Mouse (Mus musculus): ENCODE results near the gene Phf6. TPM values are rescaled to one million over a fixed set of nuclear protein-coding genes. Genes with fewer than 3 reads are reported as not detected.
"Not testable (repeated sequence)": the region's sequence is repeated elsewhere in the genome, so short reads cannot be mapped to it uniquely, and the experiment has no call there.

Gene Phf6
- polyA plus RNA-seq (2014; fragmentation: Nextera tagmentation; extraction: Ambion mirVana): 111 and 120 TPM in 2 replicates

- Histone ChIP-seq H3K36me3 (ENCODE audit: control insufficient read depth, insufficient read depth, low read length) (no peaks in the 10 kb centered on the region), H3K4me3 (ENCODE audit: low read depth, low read length) (peak within 1 kb of the TSS; percentile 65), H3K9ac (ENCODE audit: low read length) (peak within 1 kb of the TSS; percentile 86), H3K27me3 (ENCODE audit: control insufficient read depth, insufficient read depth, low read length) (no peaks in the 10 kb centered on the region), H3K27ac (ENCODE audit: low read depth, low read length) (peak within 1 kb of the TSS; percentile 92), H3K4me2 (ENCODE audit: low read depth) (peak within 1 kb of the TSS; percentile 46), H3K4me1 (ENCODE audit: control insufficient read depth, insufficient read depth, low read length) (no peaks in the 10 kb centered on the region), H3K9me3 (ENCODE audit: control insufficient read depth, low read length) (no peaks in the 10 kb centered on the region)
- DNase-seq (ENCODE audit: low spot score): peak; percentile 93
- peak; percentile 98 for ATAC-seq (ENCODE audit: insufficient read depth, low FRiP score, low TSS enrichment)
- WGBS: 21% methylated on average over 50 of the region's 54 CpGs
Measured at GRCm38 (mm10) chrX:52911587-52912371, at the start of gene Phf6. Phf6 (plus strand) TSS chrX:52912266.

GRCm38 (mm10) chrX:52864126-52864525 is 47.9 kb upstream of the Phf6 start:
- DNase-seq (ENCODE audit: low spot score) (no peak), ATAC-seq (ENCODE audit: insufficient read depth, low FRiP score, low TSS enrichment) (no peak)
- Histone ChIP-seq H3K36me3 (ENCODE audit: control insufficient read depth, insufficient read depth, low read length) (no peaks in the 10 kb centered on the region), H3K4me2 (ENCODE audit: low read depth) (no peak overlapping the region), H3K4me3 (ENCODE audit: low read depth, low read length) (no peak overlapping the region), H3K4me1 (ENCODE audit: control insufficient read depth, insufficient read depth, low read length) (no peaks in the 10 kb centered on the region), H3K9ac (ENCODE audit: low read length) (no peak overlapping the region), H3K9me3 (ENCODE audit: control insufficient read depth, low read length) (no peaks in the 10 kb centered on the region), H3K27ac (ENCODE audit: low read depth, low read length) (no peak overlapping the region), H3K27me3 (ENCODE audit: control insufficient read depth, insufficient read depth, low read length) (no peaks in the 10 kb centered on the region)
- WGBS: 53% methylated on average over 2 of the region's 2 CpGs

- not testable (repeated sequence) for H3K4me1 ChIP-seq (ENCODE audit: control insufficient read depth, insufficient read depth, low read length); ATAC-seq (ENCODE audit: insufficient read depth, low FRiP score, low TSS enrichment); DNase-seq (ENCODE audit: low spot score); H3K9ac ChIP-seq (ENCODE audit: low read length); H3K36me3 ChIP-seq (ENCODE audit: control insufficient read depth, insufficient read depth, low read length); H3K4me2 ChIP-seq (ENCODE audit: low read depth); H3K27me3 ChIP-seq (ENCODE audit: control insufficient read depth, insufficient read depth, low read length); H3K9me3 ChIP-seq (ENCODE audit: control insufficient read depth, low read length); H3K27ac ChIP-seq (ENCODE audit: low read depth, low read length); H3K4me3 ChIP-seq (ENCODE audit: low read depth, low read length)
- WGBS: 93% methylated on average over 7 of the region's 27 CpGs
Measured at GRCm38 (mm10) chrX:52898486-52898885, 13.6 kb upstream of the Phf6 start.

- Histone ChIP-seq H3K27ac (ENCODE audit: low read depth, low read length) (peak overlapping the region; percentile 92), H3K9me3 (ENCODE audit: control insufficient read depth, low read length) (no peaks in the 10 kb centered on the region), H3K9ac (ENCODE audit: low read length) (peak overlapping the region; percentile 86), H3K4me1 (ENCODE audit: control insufficient read depth, insufficient read depth, low read length) (no peaks in the 10 kb centered on the region), H3K4me3 (ENCODE audit: low read depth, low read length) (peak overlapping the region; percentile 65), H3K36me3 (ENCODE audit: control insufficient read depth, insufficient read depth, low read length) (no peaks in the 10 kb centered on the region), H3K27me3 (ENCODE audit: control insufficient read depth, insufficient read depth, low read length) (no peaks in the 10 kb centered on the region), H3K4me2 (ENCODE audit: low read depth) (peak overlapping the region; percentile 17)
- DNase-seq (ENCODE audit: low spot score) (no peak), ATAC-seq (ENCODE audit: insufficient read depth, low FRiP score, low TSS enrichment) (peak; percentile 69)
- 15% methylated on average over 25 of the region's 26 CpGs for WGBS
Measured at GRCm38 (mm10) chrX:52912372-52912728, 284 bp downstream of the Phf6 start.

- ATAC-seq (ENCODE audit: insufficient read depth, low FRiP score, low TSS enrichment): peak; percentile 10; the same call in 1 of the 2 replicates
- WGBS: 20% methylated on average over 31 of the region's 31 CpGs
Measured at GRCm38 (mm10) chrX:52912826-52913701, 998 bp downstream of the Phf6 start.

GRCm38 (mm10) chrX:52913856-52914255 is 1.8 kb downstream of the Phf6 start:
- H3K4me3 ChIP-seq (ENCODE audit: low read depth, low read length): peak overlapping the region; percentile 65
- DNase-seq (ENCODE audit: low spot score): no peak
- no peaks in the 10 kb centered on the region for H3K9me3 ChIP-seq (ENCODE audit: control insufficient read depth, low read length)
- no peaks in the 10 kb centered on the region for H3K4me1 ChIP-seq (ENCODE audit: control insufficient read depth, insufficient read depth, low read length)
- WGBS: 73% methylated on average over 4 of the region's 4 CpGs
- peak overlapping the region; percentile 86; the same call in 1 of the 2 replicates for H3K9ac ChIP-seq (ENCODE audit: low read length)
- H3K27ac ChIP-seq (ENCODE audit: low read depth, low read length): no peak overlapping the region
- H3K36me3 ChIP-seq (ENCODE audit: control insufficient read depth, insufficient read depth, low read length): no peaks in the 10 kb centered on the region
- ATAC-seq (ENCODE audit: insufficient read depth, low FRiP score, low TSS enrichment): no peak
- no peaks in the 10 kb centered on the region for H3K27me3 ChIP-seq (ENCODE audit: control insufficient read depth, insufficient read depth, low read length)
- H3K4me2 ChIP-seq (ENCODE audit: low read depth): peak overlapping the region; percentile 46

More at GRCm38 (mm10) chrX:52912826-52913701, 998 bp downstream of the Phf6 start:
- peak; percentile 43 for DNase-seq (ENCODE audit: low spot score)
- no peaks in the 10 kb centered on the region for H3K4me1 ChIP-seq (ENCODE audit: control insufficient read depth, insufficient read depth, low read length)
- peak overlapping the region; percentile 65 for H3K4me3 ChIP-seq (ENCODE audit: low read depth, low read length)
- H3K9ac ChIP-seq (ENCODE audit: low read length): peak overlapping the region; percentile 86
- no peaks in the 10 kb centered on the region for H3K9me3 ChIP-seq (ENCODE audit: control insufficient read depth, low read length)
- H3K36me3 ChIP-seq (ENCODE audit: control insufficient read depth, insufficient read depth, low read length): no peaks in the 10 kb centered on the region
- H3K27me3 ChIP-seq (ENCODE audit: control insufficient read depth, insufficient read depth, low read length): no peaks in the 10 kb centered on the region
- peak overlapping the region; percentile 92; the same call in 1 of the 2 replicates for H3K27ac ChIP-seq (ENCODE audit: low read depth, low read length)
- peak overlapping the region; percentile 46 for H3K4me2 ChIP-seq (ENCODE audit: low read depth)

GRCm38 (mm10) chrX:52914705-52915104 is 2.6 kb downstream of the Phf6 start:
- Histone ChIP-seq H3K27me3 (ENCODE audit: control insufficient read depth, insufficient read depth, low read length) (no peaks in the 10 kb centered on the region), H3K27ac (ENCODE audit: low read depth, low read length) (no peak overlapping the region), H3K9ac (ENCODE audit: low read length) (no peak overlapping the region), H3K36me3 (ENCODE audit: control insufficient read depth, insufficient read depth, low read length) (no peaks in the 10 kb centered on the region), H3K4me3 (ENCODE audit: low read depth, low read length) (0 out of 2 replicates have a peak overlapping the region, but pooled peaks have one; percentile 4), H3K4me1 (ENCODE audit: control insufficient read depth, insufficient read depth, low read length) (no peaks in the 10 kb centered on the region), H3K9me3 (ENCODE audit: control insufficient read depth, low read length) (no peaks in the 10 kb centered on the region), H3K4me2 (ENCODE audit: low read depth) (no peak overlapping the region; the same call in 1 of the 2 replicates)
- DNase-seq (ENCODE audit: low spot score) (no peak), ATAC-seq (ENCODE audit: insufficient read depth, low FRiP score, low TSS enrichment) (no peak)

- Histone ChIP-seq H3K27me3 (ENCODE audit: control insufficient read depth, insufficient read depth, low read length) (no peaks in the 10 kb centered on the region), H3K4me3 (ENCODE audit: low read depth, low read length) (no peak overlapping the region), H3K9ac (ENCODE audit: low read length) (no peak overlapping the region), H3K27ac (ENCODE audit: low read depth, low read length) (no peak overlapping the region), H3K36me3 (ENCODE audit: control insufficient read depth, insufficient read depth, low read length) (no peaks in the 10 kb centered on the region), H3K4me1 (ENCODE audit: control insufficient read depth, insufficient read depth, low read length) (no peaks in the 10 kb centered on the region), H3K9me3 (ENCODE audit: control insufficient read depth, low read length) (no peaks in the 10 kb centered on the region), H3K4me2 (ENCODE audit: low read depth) (no peak overlapping the region)
- DNase-seq (ENCODE audit: low spot score) (no peak), ATAC-seq (ENCODE audit: insufficient read depth, low FRiP score, low TSS enrichment) (no peak)
- WGBS: 67% methylated on average over 7 of the region's 7 CpGs
Measured at GRCm38 (mm10) chrX:52916516-52916915, 4.5 kb downstream of the Phf6 start.

All from neural tube, embryonic 11.5 days (tissue).